In the genomic region with DNA sequence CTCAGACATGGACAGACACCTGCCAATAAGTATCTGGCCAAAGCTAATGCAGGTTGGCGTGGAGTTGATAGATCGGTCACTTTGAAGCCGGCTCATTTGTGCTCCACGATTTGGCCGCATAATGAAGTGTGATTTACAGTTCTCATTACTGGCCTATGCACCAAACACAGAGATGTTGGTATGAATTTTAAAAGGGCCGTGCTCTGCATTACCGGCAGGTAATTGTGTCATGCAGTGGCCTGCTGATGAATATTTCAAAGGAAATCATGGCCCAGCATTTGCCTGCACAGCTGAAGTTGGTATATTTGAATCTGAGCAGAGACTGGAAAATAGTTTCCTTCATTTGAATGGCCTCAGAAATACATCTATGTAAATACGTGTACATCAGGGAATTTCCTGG, we compare ENCODE assay signal across 26 mouse cellular contexts.
DNase-seq lines count a peak whose midpoint lies in the region; ATAC-seq and TF ChIP-seq lines count a peak whose summit lies in the region.
"Had no signal": no experiment of that assay in that cellular context is flagged by ENCODE, and none has a peak within 500 bp of the region (broad histone marks: within the 10 kb centered on the region; RNA-seq: fewer than 3 reads in every experiment).

No protein-coding gene starts in this region.

- H3K9ac ChIP-seq in kidney, embryonic 15.5 days: no peak overlapping the region
- H3K9ac ChIP-seq in midbrain, embryonic 13.5 days (replicated peaks): no peak overlapping the region
- H3K9ac ChIP-seq in midbrain, embryonic 16.5 days (ENCODE audit: low read depth, low read length): no peak overlapping the region
- H3K9ac ChIP-seq: forebrain, embryonic 13.5 days; limb, embryonic 13.5 days; liver, embryonic 13.5 days had no signal

- H3K4me3 ChIP-seq in kidney, embryonic 15.5 days (replicated peaks): no peak overlapping the region
- no peak overlapping the region for H3K4me3 ChIP-seq in midbrain, embryonic 13.5 days (replicated peaks)
- no peak overlapping the region for H3K4me3 ChIP-seq in midbrain, embryonic 16.5 days (ENCODE audit: low read depth, low read length)
- H3K4me3 ChIP-seq: forebrain, embryonic 13.5 days; limb, embryonic 13.5 days; liver, embryonic 13.5 days; megakaryocyte, embryonic 14.5 days had no signal

- WGBS in kidney, embryonic 15.5 days: 83% methylated on average over 8 of the region's 8 CpGs
- 59% methylated on average over 8 of the region's 8 CpGs for WGBS in midbrain, embryonic 13.5 days
- 49% methylated on average over 8 of the region's 8 CpGs for WGBS in midbrain, embryonic 16.5 days

- no peaks in the 10 kb centered on the region for H3K27me3 ChIP-seq in kidney, embryonic 15.5 days
- no peaks in the 10 kb centered on the region for H3K27me3 ChIP-seq in midbrain, embryonic 13.5 days
- no peaks in the 10 kb centered on the region for H3K27me3 ChIP-seq in midbrain, embryonic 16.5 days (ENCODE audit: control insufficient read depth, insufficient read depth, low read depth, low read length)
- H3K27me3 ChIP-seq: limb, embryonic 13.5 days; liver, embryonic 13.5 days; megakaryocyte, embryonic 14.5 days; Patski had no signal

- no peaks in the 10 kb centered on the region for H3K36me3 ChIP-seq in kidney, embryonic 15.5 days
- no peaks in the 10 kb centered on the region for H3K36me3 ChIP-seq in midbrain, embryonic 13.5 days
- no peaks in the 10 kb centered on the region for H3K36me3 ChIP-seq in midbrain, embryonic 16.5 days (ENCODE audit: control insufficient read depth, insufficient read depth, low read length)
- H3K36me3 ChIP-seq: limb, embryonic 13.5 days; liver, embryonic 13.5 days had no signal

- no peak for TF ChIP-seq CTCF in brain, embryonic 14.5 days (IDR thresholded peaks at IDR 0.05; ENCODE audit: borderline replicate concordance, extremely low read depth, insufficient read depth, insufficient read length)

- no peaks in the 10 kb centered on the region for H3K9me3 ChIP-seq in kidney, embryonic 15.5 days (replicated peaks)
- H3K9me3 ChIP-seq in midbrain, embryonic 13.5 days: no peaks in the 10 kb centered on the region
- no peaks in the 10 kb centered on the region for H3K9me3 ChIP-seq in midbrain, embryonic 16.5 days (replicated peaks; ENCODE audit: control insufficient read depth, low read length, poor library complexity, severe bottlenecking)
- H3K9me3 ChIP-seq: forebrain, embryonic 13.5 days; limb, embryonic 13.5 days; liver, embryonic 13.5 days; megakaryocyte, embryonic 14.5 days had no signal

- DNase-seq in gastrocnemius, postnatal 25 days: peak; percentile 19
- no peak for DNase-seq in gastrocnemius, postnatal 36 days
- DNase-seq in kidney, adult 18-20 months: peak; percentile 8
- peak; percentile 64 for DNase-seq in brain, embryonic 14.5 days (ENCODE audit: low read depth)
- no peak for DNase-seq in heart, postnatal 14 days
- DNase-seq: adrenal gland, postnatal 10 days; cerebellum, adult 11 months; cerebellum, adult 9-10 months; cerebellum, postnatal 36 days; kidney, postnatal 4 days; liver, embryonic 13.5 days; lung, adult 18-20 months; lung, postnatal 4 days; right cerebral cortex, postnatal 4 days; thymus, adult 18-20 months; thymus, postnatal 25 days had no signal

- H3K4me2 ChIP-seq in kidney, embryonic 15.5 days: no peak overlapping the region
- H3K4me2 ChIP-seq in midbrain, embryonic 13.5 days (replicated peaks): no peak overlapping the region
- no peak overlapping the region for H3K4me2 ChIP-seq in midbrain, embryonic 16.5 days (ENCODE audit: low read length)
- H3K4me2 ChIP-seq: forebrain, embryonic 13.5 days; limb, embryonic 13.5 days; liver, embryonic 13.5 days had no signal

- intact Hi-C loops in gastrocnemius, postnatal 36 days (cut with DNase I): no loop called here
- intact Hi-C loops in heart, postnatal 14 days (cut with DNase I): no loop called here

- TF ChIP-seq POLR2A in brain, embryonic 14.5 days (IDR thresholded peaks at IDR 0.05; ENCODE audit: borderline replicate concordance, extremely low read depth, insufficient read depth, insufficient read length, poor library complexity, severe bottlenecking): no peak

- ATAC-seq in kidney, embryonic 15.5 days (replicated peaks; ENCODE audit: low FRiP score): no peak
- ATAC-seq in midbrain, embryonic 13.5 days: no peak
- ATAC-seq in midbrain, embryonic 16.5 days: no peak
- ATAC-seq: forebrain, embryonic 13.5 days; intestine, embryonic 16.5 days; lung, postnatal 0 days; Patski had no signal

- no peak overlapping the region for H3K27ac ChIP-seq in kidney, embryonic 15.5 days
- peak overlapping the region; percentile 63 for H3K27ac ChIP-seq in midbrain, embryonic 13.5 days
- H3K27ac ChIP-seq in midbrain, embryonic 16.5 days (ENCODE audit: low read length): no peak overlapping the region
- H3K27ac ChIP-seq: forebrain, embryonic 13.5 days; limb, embryonic 13.5 days; liver, embryonic 13.5 days; stomach, postnatal 0 days had no signal

- H3K4me1 ChIP-seq in kidney, embryonic 15.5 days: 0 out of 2 replicates have a peak, but pooled peaks cover 2% of the 10 kb centered on the region
- H3K4me1 ChIP-seq in midbrain, embryonic 13.5 days (replicated peaks): peaks cover 35% of the 10 kb centered on the region
- H3K4me1 ChIP-seq in midbrain, embryonic 16.5 days (ENCODE audit: control insufficient read depth, insufficient read depth, low read length): peaks cover 14% of the 10 kb centered on the region; the same call in 1 of the 2 replicates

Comparison
In these comparisons a context has a peak if more than half of its experiments do, and no peak if none do; other contexts are left out.
1. DNase-seq: peak in gastrocnemius, postnatal 25 days (single experiment), kidney, adult 18-20 months (single experiment) and brain, embryonic 14.5 days (single experiment); none in gastrocnemius, postnatal 36 days (0 of 2) and heart, postnatal 14 days (0 of 2).